Mouse (Mus musculus) embryonic facial prominence, embryonic 14.5 days (tissue): ENCODE measurements at regions not wholly inside any gene's neighbourhood (a gene's known extent, or its start where the extent isn't known, plus 50 kb on each side); places are given as distances from the start of the nearest gene placed in this dataset.
A peak's percentile ranks its signal among the peaks of the same experiment; 100 is the strongest.
"Not testable (repeated sequence)": the region's sequence is repeated elsewhere in the genome, so short reads cannot be mapped to it uniquely, and the experiment has no call there.

Source experiments
- ATAC-seq: fragments of 200-750 bp; cut with Nextera tagmentation; 2 replicates; pipeline ENCODE4 v1.8.0; 2017; ENCODE audit warnings: low read depth, moderate number of reproducible peaks, moderate TSS enrichment
- DNase-seq: peaks from one replicate; pipeline ENCODE4 v3.0.0-alpha.2; 2015; ENCODE audit warnings: low spot score
- H3K27ac ChIP-seq: fragments of 300-500 bp; sonication (generic); replicated peaks from 2 replicates; pipeline ENCODE4 v1.5.1; 2014; ENCODE audit warnings: low read depth, mild to moderate bottlenecking, low read length, moderate library complexity
- H3K27me3 ChIP-seq: fragments of 300-500 bp; sonication (generic); replicated peaks from 2 replicates; pipeline ENCODE4 v1.6.1; 2014; ENCODE audit warnings: low read length; ENCODE audit not compliant: control insufficient read depth, insufficient read depth
- H3K36me3 ChIP-seq: fragments of 300-500 bp; sonication (generic); 2 replicates; pipeline ENCODE4 v1.6.1; 2014; ENCODE audit warnings: low read length, mixed read lengths; ENCODE audit not compliant: control insufficient read depth, insufficient read depth
- H3K4me1 ChIP-seq: fragments of 300-500 bp; sonication (generic); 2 replicates; pipeline ENCODE4 v1.6.1; 2014; ENCODE audit warnings: antibody characterized with exemption, low read length; ENCODE audit not compliant: control insufficient read depth, insufficient read depth
- H3K4me2 ChIP-seq: fragments of 300-500 bp; sonication (generic); 2 replicates; pipeline ENCODE4 v1.6.1; 2014; ENCODE audit warnings: low read depth, mild to moderate bottlenecking, low read length, moderate library complexity, mixed read lengths
- H3K4me3 ChIP-seq: fragments of 300-500 bp; sonication (generic); 2 replicates; pipeline ENCODE4 v1.5.1; 2014; ENCODE audit warnings: low read depth, mild to moderate bottlenecking, low read length
- H3K9ac ChIP-seq: fragments of 300-500 bp; sonication (generic); 2 replicates; pipeline ENCODE4 v1.6.1; 2014; ENCODE audit warnings: low read depth, mild to moderate bottlenecking, low read length, moderate library complexity, mixed read lengths
- H3K9me3 ChIP-seq: fragments of 300-500 bp; sonication (generic); 2 replicates; pipeline ENCODE4 v1.6.1; 2016; ENCODE audit warnings: low read length; ENCODE audit not compliant: control insufficient read depth
- WGBS: fragments of 180-500 bp; shearing (Covaris S2); extraction: QIAGEN DNeasy Blood & Tissue Kit; methylation state at CpG from one replicate; pipeline ENCODE4 v1.1.7; 2014; 5-methylcytosine and 5-hydroxymethylcytosine counted together

GRCm38 (mm10) chr14:26319821-26320220 lies 62.1 kb downstream of the Duxbl3 start:
- not testable (repeated sequence) for H3K27me3 ChIP-seq, H3K4me2 ChIP-seq, H3K36me3 ChIP-seq, ATAC-seq, H3K9ac ChIP-seq, DNase-seq, H3K4me1 ChIP-seq, H3K27ac ChIP-seq, H3K9me3 ChIP-seq, H3K4me3 ChIP-seq
- 78% methylated on average over 2 of the region's 2 CpGs for WGBS

GRCm38 (mm10) chr14:26320736-26321135 lies 63.0 kb downstream of the Duxbl3 start:
- Histone ChIP-seq H3K27ac (no peak overlapping the region), H3K36me3 (no peaks in the 10 kb centered on the region), H3K27me3 (no peaks in the 10 kb centered on the region), H3K4me3 (no peak overlapping the region), H3K4me1 (no peaks in the 10 kb centered on the region), H3K4me2 (no peak overlapping the region), H3K9me3 (no peaks in the 10 kb centered on the region), H3K9ac (no peak overlapping the region)
- DNase-seq = no peak
- ATAC-seq = no peak
- 81% methylated on average over 3 of the region's 3 CpGs for WGBS

DNA sequence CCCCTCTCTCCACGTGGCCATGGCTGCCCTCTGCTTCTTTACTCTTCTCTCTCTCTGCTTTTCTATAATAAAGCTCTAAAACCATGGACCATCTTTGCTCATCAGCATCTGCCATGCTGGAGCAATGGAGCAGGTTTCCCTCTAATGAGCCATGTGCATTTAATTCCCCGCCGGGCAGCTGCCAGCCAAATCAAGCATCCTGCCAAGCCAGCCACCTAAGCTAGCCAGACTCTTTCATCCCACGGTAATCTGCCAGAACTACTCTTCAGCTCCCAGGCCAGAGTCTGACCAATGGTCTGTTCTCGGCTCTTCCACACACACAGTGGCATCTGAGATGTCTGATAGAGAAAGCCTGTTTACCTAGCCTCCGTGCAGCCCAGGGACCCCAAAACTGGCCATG lies 70.8 kb downstream of the Duxbl3 start:
- no peaks in the 10 kb centered on the region for H3K4me1 ChIP-seq
- no peak overlapping the region for H3K4me2 ChIP-seq
- no peaks in the 10 kb centered on the region for H3K27me3 ChIP-seq
- no peaks in the 10 kb centered on the region for H3K36me3 ChIP-seq
- no peaks in the 10 kb centered on the region for H3K9me3 ChIP-seq
- ATAC-seq = no peak
- no peak overlapping the region for H3K27ac ChIP-seq
- WGBS = 65% methylated on average over 6 of the region's 6 CpGs
- H3K9ac ChIP-seq = no peak overlapping the region
- DNase-seq = no peak
- H3K4me3 ChIP-seq = no peak overlapping the region

DNA sequence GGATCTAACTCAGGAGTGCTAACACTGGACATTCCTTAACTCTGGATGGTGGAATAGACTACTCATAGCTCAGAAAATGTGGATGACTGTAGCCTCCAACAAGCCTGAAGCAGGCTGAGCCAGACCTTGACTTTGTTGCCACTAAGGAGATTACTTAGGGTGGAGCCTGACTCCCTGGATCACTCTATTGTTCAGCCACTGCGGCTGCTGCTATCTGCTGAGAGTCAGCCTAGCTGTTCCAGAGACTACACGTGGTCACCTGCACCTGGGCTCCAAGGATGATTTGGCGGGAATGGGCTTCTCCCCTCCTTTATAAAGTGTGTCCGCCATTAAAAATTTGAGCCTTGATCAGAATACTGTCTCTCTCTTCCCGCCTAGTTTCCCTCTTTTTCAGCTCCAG lies 83.3 kb downstream of the Duxbl3 start:
- Histone ChIP-seq H3K36me3 (no peaks in the 10 kb centered on the region), H3K27ac (no peak overlapping the region), H3K4me1 (no peaks in the 10 kb centered on the region), H3K27me3 (no peaks in the 10 kb centered on the region), H3K9ac (no peak overlapping the region), H3K9me3 (no peaks in the 10 kb centered on the region), H3K4me3 (no peak overlapping the region), H3K4me2 (no peak overlapping the region)
- WGBS = 86% methylated on average over 5 of the region's 5 CpGs
- ATAC-seq = no peak
- no peak for DNase-seq

DNA sequence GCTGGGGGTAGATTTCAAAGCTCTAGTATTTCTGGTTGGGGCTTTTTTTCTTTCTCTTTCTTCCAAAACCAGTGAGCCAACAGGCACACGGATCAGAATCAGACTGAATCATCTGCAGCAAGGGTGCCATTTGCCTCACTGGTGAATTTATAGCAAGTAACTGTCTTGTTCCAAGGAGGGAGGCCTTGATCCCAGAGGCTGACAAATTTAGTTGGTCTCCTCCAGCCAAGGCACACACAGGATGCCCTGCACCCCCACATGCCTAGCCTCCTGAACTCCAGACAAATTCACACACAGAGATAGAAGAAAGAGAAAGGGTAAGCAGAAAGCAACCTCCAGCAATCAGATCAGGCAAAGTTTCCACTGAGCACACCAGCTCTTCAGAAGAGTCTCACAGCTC lies 87.5 kb downstream of the Duxbl3 start:
- Histone ChIP-seq H3K4me1 (no peaks in the 10 kb centered on the region), H3K4me2 (no peak overlapping the region), H3K36me3 (no peaks in the 10 kb centered on the region), H3K4me3 (no peak overlapping the region), H3K27me3 (no peaks in the 10 kb centered on the region), H3K27ac (no peak overlapping the region), H3K9me3 (no peaks in the 10 kb centered on the region), H3K9ac (no peak overlapping the region)
- no peak for ATAC-seq
- DNase-seq = no peak
- WGBS = 71% methylated on average over 1 of the region's 1 CpGs

DNA sequence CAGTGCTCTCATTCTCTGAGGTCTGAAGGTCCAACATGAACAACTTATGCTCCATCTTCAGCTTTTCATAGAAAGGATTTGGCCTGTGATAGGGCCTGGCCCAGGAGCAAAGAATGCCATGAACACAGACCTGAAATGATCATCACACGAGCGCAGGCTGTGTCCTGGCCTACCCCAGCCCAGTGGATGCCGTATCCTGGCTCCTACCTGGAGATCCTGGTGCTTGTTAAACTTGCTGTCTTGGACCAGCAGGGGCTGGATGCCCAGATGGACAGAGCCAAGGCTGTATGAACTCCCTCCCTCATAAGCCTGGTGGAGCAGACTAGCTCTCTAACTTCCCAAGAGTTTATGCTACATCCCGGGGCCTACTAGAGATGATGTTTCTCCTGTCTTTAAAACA lies 89.5 kb downstream of the Duxbl3 start:
- H3K27ac ChIP-seq = no peak overlapping the region
- H3K4me1 ChIP-seq = no peaks in the 10 kb centered on the region
- H3K9ac ChIP-seq = no peak overlapping the region
- no peaks in the 10 kb centered on the region for H3K9me3 ChIP-seq
- H3K27me3 ChIP-seq = no peaks in the 10 kb centered on the region
- H3K4me3 ChIP-seq = no peak overlapping the region
- H3K36me3 ChIP-seq = no peaks in the 10 kb centered on the region
- no peak for DNase-seq
- WGBS = 92% methylated on average over 4 of the region's 4 CpGs
- no peak overlapping the region for H3K4me2 ChIP-seq
- ATAC-seq = no peak

GRCm38 (mm10) chr14:26352927-26353326 lies 95.2 kb downstream of the Duxbl3 start:
- Histone ChIP-seq H3K4me1 (0 out of 2 replicates have a peak, but pooled peaks cover 5% of the 10 kb centered on the region), H3K27ac (no peak overlapping the region), H3K9me3 (no peaks in the 10 kb centered on the region), H3K4me2 (no peak overlapping the region), H3K4me3 (no peak overlapping the region), H3K27me3 (no peaks in the 10 kb centered on the region), H3K36me3 (no peaks in the 10 kb centered on the region), H3K9ac (no peak overlapping the region)
- DNase-seq (no peak), ATAC-seq (no peak)
- WGBS = 57% methylated on average over 1 of the region's 1 CpGs

GRCm38 (mm10) chr14:26357242-26357641 lies 99.5 kb downstream of the Duxbl3 start:
- peak; percentile 47; the same call in 1 of the 2 replicates for ATAC-seq
- Histone ChIP-seq H3K9ac (no peak overlapping the region), H3K4me1 (0 out of 2 replicates have a peak, but pooled peaks cover 5% of the 10 kb centered on the region), H3K4me2 (no peak overlapping the region), H3K36me3 (no peaks in the 10 kb centered on the region), H3K27ac (no peak overlapping the region), H3K27me3 (no peaks in the 10 kb centered on the region), H3K4me3 (no peak overlapping the region), H3K9me3 (no peaks in the 10 kb centered on the region)
- 29% methylated on average over 6 of the region's 6 CpGs for WGBS
- peak; percentile 66 for DNase-seq

DNA sequence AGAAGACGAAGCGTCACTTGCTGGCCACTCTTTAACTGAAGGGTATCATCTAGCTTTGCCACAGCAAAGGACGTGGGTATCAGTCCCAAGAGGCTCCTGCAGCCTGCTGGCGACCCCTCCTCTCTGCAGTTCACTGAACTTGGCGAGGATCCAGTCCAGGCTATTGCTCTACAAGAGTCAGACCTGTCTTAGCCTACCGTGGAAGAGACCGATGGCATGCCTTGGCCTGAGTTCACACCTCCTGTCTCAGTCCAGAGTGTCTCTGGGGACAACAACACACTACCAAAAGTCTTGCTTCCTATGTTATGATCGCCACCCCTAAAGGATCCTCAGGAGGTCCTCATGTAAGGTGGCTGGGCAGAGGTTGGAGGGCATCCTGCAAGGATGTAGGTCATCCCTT lies 100.2 kb downstream of the Duxbl3 start:
- H3K27ac ChIP-seq = no peak overlapping the region
- H3K9me3 ChIP-seq = no peaks in the 10 kb centered on the region
- H3K9ac ChIP-seq = no peak overlapping the region
- no peak for DNase-seq
- H3K36me3 ChIP-seq = no peaks in the 10 kb centered on the region
- no peak overlapping the region for H3K4me2 ChIP-seq
- ATAC-seq = no peak
- WGBS = 79% methylated on average over 8 of the region's 8 CpGs
- H3K4me3 ChIP-seq = no peak overlapping the region
- 0 out of 2 replicates have a peak, but pooled peaks cover 5% of the 10 kb centered on the region for H3K4me1 ChIP-seq
- H3K27me3 ChIP-seq = no peaks in the 10 kb centered on the region
